Mouse (Mus musculus): Measurements from ENCODE around the gene Gm13278.
"Not testable (repeated sequence)": the region's sequence is repeated elsewhere in the genome, so short reads cannot be mapped to it uniquely, and the experiment has no call there.

Gene Gm13278

DNA sequence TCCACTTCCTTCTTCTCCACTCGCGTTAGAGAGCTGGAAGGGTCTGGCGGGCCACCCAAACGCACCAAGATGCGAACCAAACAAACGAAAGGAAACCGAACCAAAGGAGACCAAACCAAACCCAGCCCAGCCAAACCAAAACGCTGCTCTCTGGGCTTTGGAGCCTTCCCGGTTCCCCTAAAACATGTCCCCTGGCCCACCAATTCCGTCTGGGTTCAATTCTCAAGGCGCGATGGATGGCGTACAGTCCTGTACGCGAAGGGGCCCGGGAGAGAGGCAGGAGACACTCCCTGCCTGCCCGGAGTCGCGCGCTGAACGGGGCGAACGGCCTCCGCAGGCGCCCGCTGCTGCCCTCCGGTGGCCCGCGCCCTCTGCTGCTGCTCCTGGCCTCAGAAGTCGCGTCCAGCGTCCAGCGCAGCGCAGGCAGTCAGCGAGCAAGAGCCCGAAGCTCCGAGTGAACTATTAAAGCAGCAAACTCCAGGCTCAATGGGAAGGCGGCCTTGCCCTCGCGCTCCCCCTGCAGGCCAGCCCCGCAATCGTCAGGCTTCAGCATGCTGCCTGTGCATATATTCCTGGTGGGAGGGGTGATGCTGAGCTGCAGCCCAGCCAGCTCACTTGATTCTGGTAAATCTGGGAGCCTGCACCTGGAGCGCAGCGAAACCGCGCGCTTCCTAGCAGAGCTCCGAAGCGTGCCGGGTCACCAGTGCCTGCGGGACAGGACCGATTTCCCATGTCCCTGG lies 2.8 kb downstream of the Gm13278 start, which contains the start of gene Gm13275:
TSS of gene Gm13275 (plus strand) at position 552 of the 740 bp plus-strand sequence.
- DNase-seq (ENCODE audit: low spot score in 2 of 2): peak; percentile 47 to 79

DNA sequence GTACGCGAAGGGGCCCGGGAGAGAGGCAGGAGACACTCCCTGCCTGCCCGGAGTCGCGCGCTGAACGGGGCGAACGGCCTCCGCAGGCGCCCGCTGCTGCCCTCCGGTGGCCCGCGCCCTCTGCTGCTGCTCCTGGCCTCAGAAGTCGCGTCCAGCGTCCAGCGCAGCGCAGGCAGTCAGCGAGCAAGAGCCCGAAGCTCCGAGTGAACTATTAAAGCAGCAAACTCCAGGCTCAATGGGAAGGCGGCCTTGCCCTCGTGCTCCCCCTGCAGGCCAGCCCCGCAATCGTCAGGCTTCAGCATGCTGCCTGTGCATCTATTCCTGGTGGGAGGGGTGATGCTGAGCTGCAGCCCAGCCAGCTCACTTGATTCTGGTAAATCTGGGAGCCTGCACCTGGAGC lies 5.7 kb downstream of the Gm13278 start, which contains the start of gene Gm13279:
TSS of gene Gm13279 (plus strand) at position 301 of the 400 bp plus-strand sequence.
- not testable (repeated sequence) for DNase-seq (ENCODE audit: low spot score in 2 of 2)

DNA sequence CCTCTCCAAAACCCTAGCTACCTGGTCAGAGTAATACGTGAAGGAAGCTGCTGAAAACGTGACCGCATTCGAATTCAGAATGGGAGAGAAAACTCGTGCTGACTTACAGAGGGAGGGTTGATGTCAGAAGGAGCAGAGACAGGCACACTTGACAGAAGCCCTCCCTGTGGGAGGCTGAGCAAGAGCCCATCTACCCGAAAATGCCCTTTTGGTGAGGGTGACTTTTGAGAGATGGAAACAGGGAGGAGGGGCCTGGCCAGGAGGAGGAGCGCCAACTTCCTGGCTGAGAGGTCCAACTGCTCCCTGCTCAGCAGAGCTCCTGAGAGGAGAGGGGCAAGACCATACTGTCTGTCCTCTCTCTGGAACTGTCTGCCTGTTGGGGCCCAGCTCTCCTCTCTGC lies 8.0 kb downstream of the Gm13278 start, which contains the start of gene Gm13285:
TSS of gene Gm13285 (plus strand) at position 301 of the 400 bp plus-strand sequence.
- not testable (repeated sequence) for DNase-seq (ENCODE audit: low spot score in 2 of 2)

DNA sequence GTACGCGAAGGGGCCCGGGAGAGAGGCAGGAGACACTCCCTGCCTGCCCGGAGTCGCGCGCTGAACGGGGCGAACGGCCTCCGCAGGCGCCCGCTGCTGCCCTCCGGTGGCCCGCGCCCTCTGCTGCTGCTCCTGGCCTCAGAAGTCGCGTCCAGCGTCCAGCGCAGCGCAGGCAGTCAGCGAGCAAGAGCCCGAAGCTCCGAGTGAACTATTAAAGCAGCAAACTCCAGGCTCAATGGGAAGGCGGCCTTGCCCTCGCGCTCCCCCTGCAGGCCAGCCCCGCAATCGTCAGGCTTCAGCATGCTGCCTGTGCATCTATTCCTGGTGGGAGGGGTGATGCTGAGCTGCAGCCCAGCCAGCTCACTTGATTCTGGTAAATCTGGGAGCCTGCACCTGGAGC lies 11.6 kb downstream of the Gm13278 start, which contains the start of gene Gm13287:
TSS of gene Gm13287 (plus strand) at position 301 of the 400 bp plus-strand sequence.
- not testable (repeated sequence) for DNase-seq (ENCODE audit: low spot score in 2 of 2)

DNA sequence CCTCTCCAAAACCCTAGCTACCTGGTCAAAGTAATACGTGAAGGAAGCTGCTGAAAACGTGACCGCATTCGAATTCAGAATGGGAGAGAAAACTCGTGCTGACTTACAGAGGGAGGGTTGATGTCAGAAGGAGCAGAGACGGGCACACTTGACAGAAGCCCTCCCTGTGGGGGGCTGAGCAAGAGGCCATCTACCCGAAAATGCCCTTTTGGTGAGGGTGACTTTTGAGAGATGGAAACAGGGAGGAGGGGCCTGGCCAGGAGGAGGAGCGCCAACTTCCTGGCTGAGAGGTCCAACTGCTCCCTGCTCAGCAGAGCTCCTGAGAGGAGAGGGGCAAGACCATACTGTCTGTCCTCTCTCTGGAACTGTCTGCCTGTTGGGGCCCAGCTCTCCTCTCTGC lies 13.9 kb downstream of the Gm13278 start, which contains the start of gene Gm13288:
TSS of gene Gm13288 (plus strand) at position 301 of the 400 bp plus-strand sequence.
- not testable (repeated sequence) for DNase-seq (ENCODE audit: low spot score in 2 of 2)

DNA sequence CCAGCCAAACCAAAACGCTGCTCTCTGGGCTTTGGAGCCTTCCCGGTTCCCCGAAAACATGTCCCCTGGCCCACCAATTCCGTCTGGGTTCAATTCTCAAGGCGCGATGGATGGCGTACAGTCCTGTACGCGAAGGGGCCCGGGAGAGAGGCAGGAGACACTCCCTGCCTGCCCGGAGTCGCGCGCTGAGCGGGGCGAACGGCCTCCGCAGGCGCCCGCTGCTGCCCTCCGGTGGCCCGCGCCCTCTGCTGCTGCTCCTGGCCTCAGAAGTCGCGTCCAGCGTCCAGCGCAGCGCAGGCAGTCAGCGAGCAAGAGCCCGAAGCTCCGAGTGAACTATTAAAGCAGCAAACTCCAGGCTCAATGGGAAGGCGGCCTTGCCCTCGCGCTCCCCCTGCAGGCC lies 14.4 kb downstream of the Gm13278 start:
- DNase-seq (ENCODE audit: low spot score in 2 of 2): peak in 1 of 2 experiments; percentile 16

DNA sequence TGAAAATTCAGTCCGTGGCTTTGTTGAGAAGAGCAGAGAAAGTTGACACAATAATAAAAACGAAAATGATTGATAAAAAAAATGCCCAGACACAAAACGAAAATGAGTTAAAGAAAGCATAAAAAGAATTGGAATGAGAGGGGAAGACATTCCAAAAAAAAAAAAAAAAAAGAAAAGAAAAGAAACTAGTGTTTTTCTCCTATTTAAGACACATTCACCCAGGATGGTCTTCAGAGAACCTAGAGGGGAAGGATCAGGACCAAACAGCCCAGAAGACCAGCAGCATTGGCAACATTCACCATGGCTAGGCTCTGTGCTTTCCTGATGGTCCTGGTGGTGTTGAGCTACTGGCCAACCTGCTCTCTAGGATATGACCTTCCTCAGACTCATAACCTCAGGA lies 24.6 kb downstream of the Gm13278 start, which contains the start of gene Ifna7:
TSS of gene Ifna7 (plus strand) at position 301 of the 400 bp plus-strand sequence.
- DNase-seq (ENCODE audit: low spot score in 2 of 2): no peak

DNA sequence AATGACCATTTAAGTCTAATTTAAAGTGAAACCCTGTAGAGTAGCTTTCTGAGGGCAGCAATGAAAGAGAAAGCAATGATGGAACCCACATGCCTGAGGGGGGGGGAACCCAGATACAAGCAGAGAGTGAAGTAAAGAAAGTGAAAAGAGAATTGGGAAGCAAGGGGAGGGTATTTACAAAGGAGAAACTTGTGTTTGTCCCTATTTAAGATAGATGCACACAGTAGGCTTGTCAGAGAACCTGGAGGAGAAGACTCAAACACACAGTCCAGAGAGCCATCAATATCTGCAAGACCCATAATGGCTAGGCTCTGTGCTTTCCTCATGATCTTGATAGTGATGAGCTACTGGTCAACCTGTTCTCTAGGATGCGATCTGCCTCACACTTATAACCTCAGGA lies 28.3 kb downstream of the Gm13278 start, which contains the start of gene Ifna11:
TSS of gene Ifna11 (plus strand) at position 301 of the 400 bp plus-strand sequence.
- no peak for DNase-seq (ENCODE audit: low spot score in 2 of 2)

DNA sequence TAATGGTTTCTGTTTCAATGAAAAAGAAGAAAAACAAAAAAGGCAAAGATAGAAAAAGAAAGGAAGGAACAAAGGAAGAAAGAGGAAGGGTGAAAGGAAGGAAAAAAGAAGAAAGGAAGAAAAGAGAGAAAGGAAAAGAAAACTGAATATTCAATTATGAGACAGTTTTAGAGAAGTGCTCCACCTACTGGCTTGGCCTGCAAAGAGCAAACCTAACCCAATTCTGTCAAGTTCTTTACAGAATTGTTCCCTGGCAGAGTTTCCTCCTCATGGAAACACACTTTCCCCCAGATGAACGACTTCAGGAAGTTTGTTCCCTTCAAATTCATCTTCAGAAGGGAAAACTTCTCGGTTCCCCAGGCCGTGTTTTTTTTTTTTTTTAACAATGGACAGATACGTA lies 31.6 kb downstream of the Gm13278 start:
- DNase-seq (ENCODE audit: low spot score in 2 of 2): peak in 1 of 2 experiments; percentile 22

DNA sequence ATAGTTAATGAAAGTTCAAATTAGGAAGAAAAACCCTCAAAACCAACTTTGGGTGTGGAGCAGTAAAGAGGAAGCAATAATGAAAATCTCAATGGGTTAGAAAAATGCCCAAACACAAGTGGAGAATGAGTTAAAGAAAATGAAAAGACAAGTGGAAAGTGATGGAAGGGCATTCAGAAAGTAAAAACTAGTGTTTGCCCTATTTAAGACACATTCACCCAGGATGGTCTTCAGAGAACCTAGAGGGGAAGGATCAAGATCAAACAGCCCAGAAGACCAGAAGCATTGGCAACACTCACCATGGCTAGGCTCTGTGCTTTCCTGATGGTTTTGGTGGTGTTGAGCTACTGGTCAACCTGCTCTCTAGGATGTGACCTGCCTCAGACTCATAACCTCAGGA lies 35.8 kb downstream of the Gm13278 start, which contains the start of gene Ifna6:
TSS of gene Ifna6 (plus strand) at position 301 of the 400 bp plus-strand sequence.
- not testable (repeated sequence) for DNase-seq (ENCODE audit: low spot score in 2 of 2)

DNA sequence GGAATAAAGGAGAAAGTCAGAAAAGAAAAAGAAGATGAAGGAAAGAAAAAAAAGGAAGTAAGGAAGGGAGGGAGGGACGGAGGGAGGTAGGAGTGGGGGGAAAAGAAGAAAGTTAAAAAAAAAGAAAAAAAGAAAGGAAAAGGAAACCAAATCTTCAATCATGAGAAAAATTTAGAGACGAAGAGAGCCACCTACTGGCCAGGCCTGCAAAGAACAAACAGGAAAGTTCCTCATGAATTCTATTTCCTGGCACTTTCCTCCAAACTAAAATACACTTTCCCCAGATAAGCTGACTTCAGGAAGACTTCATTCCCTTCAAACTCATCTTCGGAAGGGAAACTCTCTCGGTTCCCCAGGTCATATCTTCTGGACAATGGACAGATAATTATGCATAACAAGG lies 39.2 kb downstream of the Gm13278 start:
- DNase-seq (ENCODE audit: low spot score in 2 of 2): peak in 1 of 2 experiments; percentile 37

DNA sequence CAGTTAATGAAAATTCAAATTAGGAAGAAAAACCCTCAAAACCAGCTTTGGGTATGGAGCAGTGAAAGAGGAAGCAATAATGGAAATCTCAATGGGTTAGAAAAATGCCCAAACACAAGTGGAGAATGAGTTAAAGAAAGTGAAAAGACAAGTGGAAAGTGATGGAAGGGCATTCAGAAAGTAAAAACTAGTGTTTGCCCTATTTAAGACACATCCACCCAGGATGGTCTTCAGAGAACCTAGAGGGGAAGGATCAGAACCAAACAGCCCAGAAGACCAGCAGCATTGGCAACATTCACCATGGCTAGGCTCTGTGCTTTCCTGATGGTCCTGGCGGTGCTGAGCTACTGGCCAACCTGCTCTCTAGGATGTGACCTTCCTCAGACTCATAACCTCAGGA lies 43.9 kb downstream of the Gm13278 start, which contains the start of gene Ifna5:
TSS of gene Ifna5 (plus strand) at position 301 of the 400 bp plus-strand sequence.
- not testable (repeated sequence) for DNase-seq (ENCODE audit: low spot score in 2 of 2)

DNA sequence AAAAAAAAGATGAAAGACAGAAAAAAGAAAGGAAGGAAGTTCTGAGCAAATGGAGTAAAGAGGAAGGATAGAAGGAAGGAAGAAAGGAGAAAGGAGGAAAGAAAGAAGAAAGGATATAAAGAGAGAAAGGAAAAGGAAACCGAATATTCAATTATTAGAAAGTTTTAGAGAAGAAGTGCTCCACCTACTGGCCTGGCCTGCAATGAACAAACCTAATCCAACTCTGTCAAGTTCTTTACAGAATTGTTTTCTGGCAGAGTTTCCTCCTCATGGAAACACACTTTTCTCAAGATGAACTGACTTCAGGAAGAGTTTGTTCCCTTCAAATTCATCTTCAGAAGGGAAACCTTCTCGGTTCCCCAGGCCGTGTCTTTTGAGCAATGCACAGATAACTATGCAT lies 47.5 kb downstream of the Gm13278 start:
- peak in 1 of 2 experiments; percentile 22 for DNase-seq (ENCODE audit: low spot score in 2 of 2)

DNA sequence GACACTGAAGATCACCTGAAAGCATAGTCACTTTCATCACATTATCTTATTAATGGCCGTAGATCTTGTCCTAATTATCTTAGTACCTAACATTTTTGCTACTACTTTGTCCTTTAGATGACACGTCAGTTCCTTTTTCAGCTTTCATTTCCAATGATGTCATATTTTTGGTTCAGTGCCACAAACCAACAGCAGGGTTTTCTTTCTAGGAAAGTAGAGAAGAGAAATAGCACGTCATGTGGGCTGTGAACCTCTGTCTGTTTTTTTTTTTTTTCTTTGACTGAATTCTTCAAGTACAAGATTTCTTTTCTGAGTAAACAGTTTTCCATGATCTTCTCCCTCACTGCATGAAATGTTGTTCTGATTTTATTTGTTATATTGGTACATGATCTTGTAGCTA lies 48.7 kb downstream of the Gm13278 start:
- DNase-seq (ENCODE audit: low spot score in 2 of 2): no peak

DNA sequence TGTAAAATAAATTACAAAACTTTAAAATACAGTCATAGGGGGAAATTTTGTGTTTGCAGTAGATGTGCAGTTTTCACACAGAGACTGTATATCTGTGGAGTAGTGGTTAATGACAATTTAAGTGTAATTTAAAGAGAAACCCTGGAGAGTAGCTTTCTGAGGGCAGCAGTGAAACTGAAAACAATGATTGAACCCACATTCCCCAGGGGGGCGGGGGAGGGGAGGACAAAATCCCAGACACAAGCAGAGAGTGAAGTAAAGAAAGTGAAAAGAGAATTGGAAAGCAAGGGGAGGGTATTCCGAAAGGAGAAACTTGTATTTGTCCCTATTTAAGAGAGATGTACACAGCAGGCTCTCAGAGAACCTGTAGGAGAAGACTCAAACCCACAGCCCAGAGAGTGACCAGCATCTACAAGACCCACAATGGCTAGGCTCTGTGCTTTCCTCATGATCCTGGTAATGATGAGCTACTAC lies 50.1 kb downstream of the Gm13278 start, which contains the start of gene Ifna4:
TSS of gene Ifna4 (plus strand) at position 424 of the 474 bp plus-strand sequence.
- DNase-seq (ENCODE audit: low spot score in 2 of 2): no peak
